Mouse (Mus musculus): ENCODE measurements around the gene Ccdc190. TPM values are rescaled to one million over a fixed set of nuclear protein-coding genes. Genes with fewer than 3 reads are reported as not detected.

The Ccdc190 gene
- total and polyA plus RNA-seq, 3 experiments = not detected

DNA sequence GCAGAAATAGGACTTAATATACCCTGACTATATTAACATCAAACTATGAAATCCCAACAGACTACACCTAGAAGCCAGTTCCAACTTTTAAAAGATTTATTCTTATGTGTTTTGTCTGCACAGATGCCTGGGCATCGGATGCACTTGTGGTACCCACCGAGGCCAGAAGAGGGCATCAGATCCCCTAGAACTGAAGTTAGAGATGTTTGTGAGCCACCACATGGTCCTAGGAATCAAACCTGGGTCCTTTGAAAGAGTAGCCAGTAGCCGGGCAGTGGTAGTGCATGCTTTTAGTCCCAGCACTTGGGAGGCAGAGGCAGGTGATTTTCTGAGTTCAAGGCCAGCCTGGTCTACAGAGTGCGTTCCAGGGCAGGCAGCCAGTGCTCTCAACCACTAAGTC, 22.2 kb downstream of the Ccdc190 start:
- Histone ChIP-seq H3K79me2 (ENCODE audit: control insufficient read depth, insufficient read depth, low read length, poor library complexity) (no peaks in the 10 kb centered on the region), H3K4me3 (ENCODE audit: control insufficient read depth in 1 of 2, insufficient read depth in 1 of 2, low read depth in 2 of 2, low read length in 2 of 2) (no peak overlapping the region), H3K9me3 (replicated peaks; ENCODE audit: insufficient read depth, low read length) (no peaks in the 10 kb centered on the region), H3K4me1 (ENCODE audit: control insufficient read depth in 1 of 2, insufficient read depth in 2 of 2, low read length in 2 of 2) (no peaks in the 10 kb centered on the region), H3K9ac (ENCODE audit: control insufficient read depth, low read depth, low read length, poor library complexity, severe bottlenecking) (no peak overlapping the region), H3K27ac (ENCODE audit: control insufficient read depth, low read depth, low read length) (no peak overlapping the region), H3K36me3 (ENCODE audit: control insufficient read depth in 1 of 2, insufficient read depth in 2 of 2, low read length in 2 of 2) (no peaks in the 10 kb centered on the region), H3K27me3 (ENCODE audit: control insufficient read depth in 1 of 2, insufficient read depth in 2 of 2, low read length in 2 of 2) (no peaks in the 10 kb centered on the region; a peak in 1 of 4 replicates)
- peak; percentile 56 for DNase-seq (ENCODE audit: low read depth, low spot score)
- TF ChIP-seq MYB (IDR thresholded peaks at IDR 0.05; ENCODE audit: low read depth, low read length) = no peak
- no peak for TF ChIP-seq EP300 (IDR thresholded peaks at IDR 0.05; ENCODE audit: low read depth in 1 of 2, low read length in 2 of 2)
- no peak for TF ChIP-seq TCF12 (IDR thresholded peaks at IDR 0.05; ENCODE audit: low read depth, low read length)
- no peak for TF ChIP-seq RCOR1 (IDR thresholded peaks at IDR 0.05; ENCODE audit: low read depth, low read length)
- TF ChIP-seq ETS1 (IDR thresholded peaks at IDR 0.05; ENCODE audit: low read depth, low read length) = no peak
- TF ChIP-seq RAD21 (IDR thresholded peaks at IDR 0.05; ENCODE audit: low read depth, low read length) = peak; percentile 55
- TF ChIP-seq CHD2 (IDR thresholded peaks at IDR 0.05; ENCODE audit: low read length) = no peak
- TF ChIP-seq E2F4 (IDR thresholded peaks at IDR 0.05; ENCODE audit: borderline replicate concordance, low read depth, low read length) = no peak
- no peak for TF ChIP-seq HCFC1 (IDR thresholded peaks at IDR 0.05; ENCODE audit: low read depth, low read length)
- no peak for TF ChIP-seq POLR2A (IDR thresholded peaks at IDR 0.05; ENCODE audit: control insufficient read depth in 1 of 2, insufficient read depth in 1 of 2, low read depth in 1 of 2, low read length in 2 of 2, poor library complexity in 1 of 2)
- 0 out of 2 replicates have a peak, but pooled peaks have one; percentile 29 for TF ChIP-seq MYC (IDR thresholded peaks at IDR 0.05; ENCODE audit: low read depth, low read length)
- TF ChIP-seq USF2 (IDR thresholded peaks at IDR 0.05; ENCODE audit: borderline replicate concordance in 1 of 2, insufficient read depth in 1 of 2, low read depth in 1 of 2, low read length in 2 of 2) = no peak
- no peak for TF ChIP-seq CHD1 (IDR thresholded peaks at IDR 0.05; ENCODE audit: low read depth, low read length)
- TF ChIP-seq ZKSCAN1 (IDR thresholded peaks at IDR 0.05; ENCODE audit: low read depth, low read length) = no peak
- no peak for TF ChIP-seq POLR2AphosphoS2 (IDR thresholded peaks at IDR 0.05; ENCODE audit: low read length)
- TF ChIP-seq POLR2AphosphoS5 (IDR thresholded peaks at IDR 0.05; ENCODE audit: borderline replicate concordance, low read depth, low read length) = no peak
- TF ChIP-seq USF1 (IDR thresholded peaks at IDR 0.05; ENCODE audit: low read depth, low read length) = no peak
- TF ChIP-seq KAT2A (conservative IDR thresholded peaks at IDR 0.05; ENCODE audit: low read depth, low read length) = no peak
- TF ChIP-seq ZC3H11A (IDR thresholded peaks at IDR 0.05; ENCODE audit: low read depth, low read length) = peak; percentile 42; the same call in 1 of the 2 replicates
- TF ChIP-seq MAZ (IDR thresholded peaks at IDR 0.05; ENCODE audit: low read depth, low read length) = no peak
- TF ChIP-seq MAFK (IDR thresholded peaks at IDR 0.05; ENCODE audit: borderline replicate concordance, low read depth, low read length) = no peak
- TF ChIP-seq SMC3 (IDR thresholded peaks at IDR 0.05; ENCODE audit: low read depth, low read length) = peak; percentile 67
- no peak for TF ChIP-seq MEF2A (IDR thresholded peaks at IDR 0.05; ENCODE audit: extremely low read depth, insufficient replicate concordance, low read depth, low read length, poor library complexity, severe bottlenecking)
- no peak for TF ChIP-seq TBP (IDR thresholded peaks at IDR 0.05; ENCODE audit: low read depth, low read length)
- TF ChIP-seq GATA1 (IDR thresholded peaks at IDR 0.05; ENCODE audit: low read depth, low read length) = no peak
- TF ChIP-seq NELFE (IDR thresholded peaks at IDR 0.05; ENCODE audit: low read depth, low read length) = no peak
- no peak for TF ChIP-seq ELF1 (IDR thresholded peaks at IDR 0.05; ENCODE audit: low read depth, low read length)
- TF ChIP-seq CTCF (IDR thresholded peaks at IDR 0.05 in 2 of 3, conservative IDR thresholded peaks at IDR 0.05 in 1 of 3; ENCODE audit: control insufficient read depth in 1 of 3, insufficient read depth in 1 of 3, low read depth in 2 of 3, low read length in 3 of 3, poor library complexity in 1 of 3, severe bottlenecking in 1 of 3) = peak; percentile 46 to 64 (median 60); a peak in 5 of 6 replicates
- no peak for TF ChIP-seq JUND (IDR thresholded peaks at IDR 0.05; ENCODE audit: low read depth, low read length)
- no peak for TF ChIP-seq ZNF384 (IDR thresholded peaks at IDR 0.05; ENCODE audit: low read depth, low read length)
- no peak for TF ChIP-seq SIN3A (IDR thresholded peaks at IDR 0.05; ENCODE audit: low read length)
- no peak for TF ChIP-seq NRF1 (IDR thresholded peaks at IDR 0.05; ENCODE audit: insufficient read depth, low read depth, low read length, poor library complexity, severe bottlenecking)
- TF ChIP-seq TAL1 (IDR thresholded peaks at IDR 0.05; ENCODE audit: low read length) = no peak
- TF ChIP-seq MAX (IDR thresholded peaks at IDR 0.05; ENCODE audit: low read length) = no peak
- TF ChIP-seq MXI1 (IDR thresholded peaks at IDR 0.05; ENCODE audit: low read depth, low read length) = no peak
- TF ChIP-seq UBTF (IDR thresholded peaks at IDR 0.05; ENCODE audit: borderline replicate concordance, insufficient read depth, low read depth, low read length) = no peak

Measured in MEL (cell line).